Mouse (Mus musculus): ENCODE results near the gene Rbfox1.

Gene Rbfox1

DNA sequence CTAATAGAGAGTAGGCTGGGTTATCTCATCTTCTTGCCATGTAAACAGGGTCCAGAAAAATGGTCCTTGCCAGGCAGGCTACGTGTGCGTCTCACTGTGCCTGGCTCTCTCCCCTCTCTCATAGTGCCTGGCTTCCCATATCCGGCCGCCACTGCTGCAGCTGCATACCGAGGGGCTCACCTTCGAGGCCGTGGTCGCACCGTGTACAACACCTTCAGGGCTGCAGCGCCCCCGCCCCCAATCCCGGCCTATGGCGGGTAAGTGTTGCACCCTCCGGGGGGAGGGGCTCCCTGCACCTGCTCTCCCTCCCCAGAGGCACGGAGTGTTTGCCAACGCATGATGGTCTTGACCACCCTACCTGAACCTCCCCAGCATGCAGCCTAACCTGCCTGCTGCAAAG, 1467.7 kb downstream of the Rbfox1 start:
- no peak for DNase-seq (ENCODE audit: low read depth, low spot score)

DNA sequence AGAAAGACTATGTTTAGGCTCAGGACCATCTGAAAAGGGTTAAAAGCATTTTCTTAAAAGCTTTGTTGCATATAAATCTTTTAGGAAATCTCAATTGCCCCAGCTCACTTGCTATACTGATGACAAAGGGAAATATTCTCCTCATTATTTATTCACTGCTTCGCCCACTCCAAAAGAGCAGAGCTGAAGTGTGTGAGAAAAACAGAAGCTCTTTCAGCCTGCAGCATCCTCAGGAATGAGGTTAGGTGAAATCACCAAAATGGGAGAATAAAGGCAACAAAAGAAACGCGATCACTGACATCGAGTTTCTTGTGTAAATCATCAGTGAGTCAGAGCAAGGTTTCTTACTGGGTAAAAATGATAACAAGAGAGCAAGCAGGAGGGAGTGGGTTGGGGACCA, 1469.0 kb downstream of the Rbfox1 start:
- no peak for DNase-seq (ENCODE audit: low read depth, low spot score)

DNA sequence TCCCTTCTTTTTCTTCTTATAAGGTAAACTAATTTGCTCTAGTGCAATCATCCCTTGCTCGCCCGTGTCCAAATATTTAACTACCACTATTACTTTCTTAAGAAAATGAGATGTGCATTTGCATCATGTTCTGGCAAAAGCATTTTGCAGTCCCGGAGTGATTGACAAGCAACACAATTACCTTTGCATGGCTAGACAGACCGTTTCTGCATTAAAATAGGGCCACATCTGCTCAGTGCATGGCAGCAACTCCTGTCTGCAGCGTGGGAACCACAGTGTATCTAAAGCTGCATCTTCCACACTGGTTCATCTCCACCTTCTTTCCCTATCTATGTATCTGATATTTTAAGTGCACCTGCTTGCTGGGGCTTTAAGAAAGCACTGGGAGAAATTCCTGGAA, 1473.9 kb downstream of the Rbfox1 start:
- no peak for DNase-seq (ENCODE audit: low read depth, low spot score)

DNA sequence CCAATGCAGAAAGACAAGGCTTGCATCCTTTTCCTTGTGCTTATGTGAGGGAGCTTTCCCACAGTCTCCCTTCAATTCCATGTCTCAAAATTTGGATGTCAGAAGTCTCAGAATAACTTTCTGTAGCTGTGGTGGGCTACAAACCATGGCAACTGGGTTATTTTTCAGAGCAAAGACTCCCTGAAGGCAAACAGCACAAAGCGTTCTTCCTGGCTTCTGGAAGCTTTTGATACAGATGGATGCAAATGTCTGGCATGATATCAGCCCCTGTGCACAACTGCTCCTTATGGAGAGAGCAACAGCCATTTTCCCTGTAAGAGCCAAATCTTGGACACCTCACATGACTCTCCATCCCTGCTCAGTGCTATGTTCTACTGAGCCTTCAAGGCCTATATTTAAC, 1475.6 kb downstream of the Rbfox1 start:
- DNase-seq (ENCODE audit: low read depth, low spot score), result no peak

DNA sequence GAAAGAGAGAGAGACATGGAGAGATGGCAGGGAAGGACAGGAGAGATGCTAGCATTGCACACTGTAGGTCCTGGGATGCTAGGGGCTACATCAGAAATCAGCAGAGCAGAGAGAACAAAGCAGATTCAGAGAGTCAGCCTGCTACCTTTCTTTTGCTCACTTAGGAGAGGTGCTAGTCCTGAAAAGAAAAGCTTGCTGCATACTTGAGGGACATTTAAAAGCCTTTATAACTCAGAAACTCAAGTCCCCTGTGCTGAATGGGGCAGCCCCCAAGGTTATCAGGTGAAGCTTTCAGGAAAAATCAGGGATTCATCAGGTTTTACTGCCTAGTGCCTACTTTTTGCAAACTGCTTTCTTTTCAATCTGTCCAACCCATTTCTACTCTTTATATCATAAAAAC, 1480.7 kb downstream of the Rbfox1 start:
- DNase-seq (ENCODE audit: low read depth, low spot score), result no peak

DNA sequence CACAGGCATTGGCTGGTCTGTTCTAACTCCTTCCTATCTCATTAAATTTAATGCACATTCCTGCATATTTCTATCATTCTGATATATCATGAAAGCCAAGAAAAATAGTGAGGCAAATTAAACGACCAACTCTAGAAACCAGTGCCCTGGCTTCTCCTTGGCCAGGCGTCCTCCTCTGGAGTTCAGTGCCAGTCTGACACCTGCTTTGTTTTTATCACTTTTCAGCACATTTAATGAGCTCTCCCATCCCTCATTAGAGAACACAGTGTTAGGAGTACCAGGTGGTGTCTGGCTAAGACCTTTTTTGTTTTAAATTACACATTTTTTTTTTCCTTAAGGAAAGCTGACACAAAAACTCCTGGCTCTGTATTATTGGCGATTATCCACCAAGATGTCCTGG, 1489.0 kb downstream of the Rbfox1 start:
- DNase-seq (ENCODE audit: low read depth, low spot score), result no peak

DNA sequence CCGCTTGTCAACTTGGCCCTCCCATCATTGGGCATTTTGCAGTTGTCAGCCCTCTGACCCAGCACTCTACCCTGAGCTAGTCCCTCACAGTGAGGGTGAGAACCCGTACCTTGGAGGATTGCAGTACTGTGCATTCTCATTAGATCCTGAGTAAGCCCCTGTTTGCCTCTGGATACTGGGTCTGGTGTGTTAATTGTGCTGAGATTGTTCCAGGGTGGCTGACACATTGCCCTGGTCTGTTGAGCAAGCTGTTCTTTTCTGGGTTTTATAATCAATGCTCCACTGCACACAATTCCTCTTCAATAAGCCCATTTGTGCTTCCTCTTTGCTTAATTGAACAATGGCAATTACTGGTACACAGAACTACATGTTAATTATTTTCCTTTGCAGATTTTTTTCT, 1489.5 kb downstream of the Rbfox1 start:
- no peak for DNase-seq (ENCODE audit: low read depth, low spot score)

DNA sequence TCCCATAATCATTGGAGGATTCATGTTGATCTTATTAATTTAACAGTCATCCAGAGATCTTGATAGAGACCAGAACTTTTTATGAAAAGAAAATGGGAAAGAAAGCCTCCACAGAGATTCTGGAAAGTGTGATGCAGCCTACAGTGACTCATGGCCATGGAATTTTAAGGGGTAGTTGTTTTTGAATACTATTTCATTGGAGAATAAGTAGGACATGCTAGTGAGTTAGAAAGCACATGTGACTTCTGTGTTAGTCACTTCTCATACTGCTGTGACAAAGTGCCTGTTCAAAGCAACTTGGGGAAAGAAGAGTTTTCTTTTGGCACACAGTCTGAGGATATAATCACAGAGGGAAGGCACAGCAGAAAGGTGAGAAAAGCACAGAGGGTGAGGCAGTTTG, 1510.9 kb downstream of the Rbfox1 start:
- DNase-seq (ENCODE audit: low read depth, low spot score), result no peak

DNA sequence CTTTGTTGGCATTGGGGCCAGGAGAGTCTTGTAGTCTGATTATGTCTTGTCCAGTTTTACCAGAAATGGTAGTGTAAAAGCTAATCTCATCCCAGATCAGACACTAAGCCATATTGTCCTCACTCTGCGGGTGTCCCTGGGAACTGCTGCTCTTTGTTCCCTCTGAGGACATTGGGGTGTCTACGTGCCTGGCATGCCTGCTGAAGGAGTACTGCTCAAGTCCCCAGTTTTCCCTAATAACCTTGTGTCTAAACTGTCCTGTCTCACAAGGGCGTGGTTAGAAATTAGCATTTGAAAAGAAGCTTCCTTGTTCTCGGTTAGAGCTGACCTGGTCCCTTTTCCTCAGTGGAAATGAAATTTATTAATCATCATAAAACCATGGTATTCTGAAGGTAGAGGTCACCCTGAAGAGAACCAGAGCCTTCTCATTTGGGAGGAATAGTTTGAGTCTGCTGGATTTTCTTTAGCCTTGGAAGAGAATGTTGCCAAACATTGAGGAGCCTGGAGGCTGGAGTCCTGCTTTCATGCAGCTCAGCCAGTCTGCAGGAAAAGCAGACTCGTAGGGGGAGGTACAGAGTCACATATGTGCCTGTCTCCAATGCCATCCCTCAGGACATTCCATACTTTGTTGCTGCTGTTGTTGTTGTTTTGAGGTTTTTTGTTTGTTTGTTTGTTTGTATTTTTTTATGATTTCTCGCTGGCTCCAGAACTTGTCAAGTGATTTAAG, 1519.8 kb downstream of the Rbfox1 start:
- no peak for DNase-seq (ENCODE audit: low read depth, low spot score)

DNA sequence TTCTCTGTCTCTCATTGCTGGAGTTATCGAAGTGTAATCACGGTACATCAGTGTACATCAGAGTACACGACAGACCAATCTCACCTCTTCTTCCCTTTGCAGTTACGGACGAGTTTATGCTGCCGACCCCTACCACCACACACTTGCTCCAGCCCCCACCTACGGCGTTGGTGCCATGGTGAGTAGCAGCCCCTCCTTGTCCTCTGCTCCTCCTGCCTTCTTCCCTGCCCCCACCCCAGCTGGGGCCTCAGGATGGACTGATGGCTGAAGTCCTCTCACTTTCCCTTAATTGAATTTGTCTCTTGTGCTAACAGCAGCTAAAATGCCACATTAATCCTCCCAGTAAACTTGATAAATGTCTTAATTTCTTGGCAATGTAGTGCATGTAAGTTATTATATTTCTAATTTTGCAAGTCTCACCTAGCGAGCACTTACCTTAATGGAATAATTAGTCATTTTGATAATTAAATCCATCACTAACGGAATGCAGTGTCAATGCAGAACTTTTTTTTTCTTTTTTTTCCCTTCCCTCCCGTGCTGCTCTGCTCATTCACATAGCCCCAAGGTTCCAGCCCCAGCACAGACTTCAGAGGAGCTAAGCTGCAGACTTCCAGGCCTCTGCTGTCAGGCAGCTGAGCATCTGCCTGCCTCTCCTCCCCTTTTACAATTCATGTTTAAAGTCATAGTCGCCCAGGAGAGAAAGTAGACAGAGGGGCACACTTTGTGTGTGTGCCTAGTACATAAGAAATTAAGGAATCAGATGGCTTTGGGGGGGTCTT, 1522.9 kb downstream of the Rbfox1 start:
- no peak for DNase-seq (ENCODE audit: low read depth, low spot score)

DNA sequence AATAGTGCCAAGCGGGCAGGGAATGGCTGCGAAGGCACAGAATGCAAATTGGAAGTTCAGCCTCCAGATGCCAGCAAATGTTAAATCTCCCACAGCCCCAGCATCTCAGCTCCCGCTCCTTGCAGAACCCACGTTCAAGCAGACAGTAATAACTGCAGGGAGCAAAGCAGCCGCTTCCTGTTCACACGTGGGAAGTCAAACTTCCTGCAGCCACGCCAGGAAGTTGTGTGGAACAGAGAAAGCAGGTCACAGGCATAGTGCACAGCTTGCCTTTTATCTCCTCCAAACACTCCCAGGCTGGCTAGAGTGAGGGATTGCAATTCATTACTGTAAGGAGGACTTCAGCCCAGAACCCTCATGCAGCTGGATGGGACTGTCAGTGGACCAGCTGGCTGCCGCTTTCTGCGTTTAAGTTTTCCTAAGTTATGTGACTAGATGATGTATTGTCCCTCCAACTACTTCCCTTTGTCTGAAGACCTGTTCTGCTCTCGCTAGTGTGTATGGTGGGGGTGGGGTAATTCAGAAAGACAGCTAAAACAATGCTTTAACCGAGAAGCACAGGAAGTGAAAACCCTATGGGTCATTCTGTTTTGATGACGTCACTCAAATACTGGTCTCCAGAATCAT, 1534.6 kb downstream of the Rbfox1 start:
- peak; percentile 10 for DNase-seq (ENCODE audit: low read depth, low spot score)

DNA sequence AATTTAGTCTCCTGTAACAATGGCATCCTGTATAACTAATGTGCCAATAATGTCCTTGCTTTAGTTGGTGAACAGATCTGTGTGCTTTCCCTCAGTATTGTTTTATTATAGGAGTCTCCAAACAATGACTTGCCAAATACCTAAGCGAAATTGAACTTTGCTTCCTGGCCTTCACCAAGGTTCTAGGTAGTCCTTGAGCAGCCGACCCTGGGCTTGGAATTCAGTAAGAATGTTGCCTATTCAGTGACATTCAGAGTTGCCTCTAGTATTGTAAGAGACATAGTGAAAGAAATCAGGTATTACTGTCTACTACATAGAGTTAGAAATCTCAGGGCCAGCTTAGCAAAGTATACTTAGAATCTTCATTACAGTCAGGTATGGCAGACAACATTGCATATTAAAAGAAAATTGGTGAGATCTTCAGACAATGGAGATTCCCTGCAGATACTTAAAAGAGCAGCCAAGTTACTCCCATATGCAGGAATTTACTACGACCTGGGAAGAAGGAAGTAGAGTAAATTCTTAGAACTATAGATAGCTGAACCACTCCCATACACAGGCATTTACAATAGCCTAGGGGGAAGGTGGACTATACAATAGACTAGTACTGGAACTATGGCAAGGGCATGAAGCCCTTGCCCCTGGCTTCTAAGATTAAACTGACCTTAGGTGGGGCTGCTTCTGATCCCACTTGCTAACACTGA, 1540.4 kb downstream of the Rbfox1 start:
- no peak for DNase-seq (ENCODE audit: low read depth, low spot score)

DNA sequence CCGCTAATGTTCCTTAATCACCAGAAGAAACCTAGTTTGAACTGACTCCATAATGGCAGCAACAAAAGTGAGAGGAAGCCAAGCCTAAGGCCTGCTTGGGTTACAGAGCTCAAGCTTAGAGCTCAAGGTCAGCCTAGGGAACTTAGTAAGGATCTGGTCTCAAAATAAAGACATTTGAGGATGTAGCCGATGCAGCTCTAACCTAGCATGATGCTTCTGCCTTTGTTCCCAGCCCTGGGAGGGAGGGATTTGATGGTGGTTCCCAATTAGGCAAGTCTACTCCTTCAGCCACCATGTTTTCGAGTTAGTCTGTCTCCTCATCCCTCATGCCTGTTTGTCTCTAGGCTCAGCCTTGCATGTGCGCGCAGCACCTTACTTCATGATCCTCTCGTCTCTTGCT, 1548.1 kb downstream of the Rbfox1 start:
- DNase-seq (ENCODE audit: low read depth, low spot score), result no peak

DNA sequence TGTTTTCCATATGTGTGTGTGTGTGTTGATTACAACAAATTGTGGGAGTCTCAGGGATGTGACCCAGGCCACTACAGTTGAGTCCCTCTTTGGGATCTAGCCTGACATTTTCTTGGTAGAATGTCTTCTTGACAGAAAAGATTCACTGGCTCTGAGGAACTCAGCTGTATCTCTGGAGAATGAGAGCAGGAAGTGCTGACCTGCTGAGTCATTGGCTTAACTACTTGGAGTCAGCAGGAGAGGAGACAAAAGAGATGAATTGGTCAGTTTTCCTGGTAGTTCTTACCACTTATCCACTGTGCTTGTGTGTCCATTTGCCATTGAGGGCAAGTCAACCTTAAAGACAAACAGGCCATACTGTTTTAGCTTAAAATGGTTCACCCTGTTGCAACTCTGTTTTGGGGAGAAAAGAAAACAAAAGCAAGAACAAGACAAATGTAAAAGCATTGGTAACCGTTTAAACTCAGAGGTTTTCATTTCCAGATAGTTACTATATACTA, 1561.7 kb downstream of the Rbfox1 start:
- peak; percentile 12 for DNase-seq (ENCODE audit: low read depth, low spot score)

DNA sequence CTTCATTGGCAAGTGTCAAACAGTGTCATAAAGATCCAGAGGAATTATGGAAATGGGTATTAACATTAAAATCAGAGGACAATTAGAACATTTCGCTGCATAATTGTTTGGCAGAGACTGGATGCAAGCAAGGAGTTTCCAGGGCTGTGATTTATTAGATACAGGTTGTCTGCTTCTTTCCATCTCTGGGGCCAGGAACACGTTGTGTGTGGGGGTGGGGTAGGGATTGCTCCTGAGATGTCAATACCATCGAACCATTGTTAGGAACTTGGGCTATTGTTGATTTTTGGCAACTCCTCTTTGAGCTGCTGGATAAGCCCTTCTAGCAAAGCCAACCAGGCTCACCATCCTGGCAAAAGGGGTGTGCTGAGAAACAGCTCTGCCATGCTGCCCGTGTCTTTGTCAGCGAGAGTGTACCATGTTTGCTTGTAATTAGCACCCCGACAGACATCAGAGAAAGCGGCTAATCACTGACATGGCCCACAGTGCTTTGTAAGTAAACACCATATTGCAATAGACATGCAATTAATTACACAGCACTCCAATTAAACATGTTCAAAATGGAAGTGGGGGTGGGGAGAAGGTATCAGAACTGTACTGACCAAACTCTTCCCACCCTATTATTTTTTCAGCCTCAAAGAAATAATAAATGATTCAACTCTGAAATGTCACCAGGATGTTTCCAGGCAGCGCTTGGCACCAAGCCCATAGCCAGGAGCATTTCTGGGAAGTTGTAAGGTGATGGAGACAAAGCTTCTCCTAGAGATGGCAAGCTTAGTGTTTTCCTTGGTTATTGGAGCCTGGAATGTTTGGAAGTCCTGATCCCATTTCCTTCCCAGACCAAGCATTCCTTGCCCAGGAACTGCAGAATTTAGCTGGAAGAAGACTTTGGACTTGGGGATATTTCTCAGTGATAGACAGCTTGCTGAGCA, 1562.8 kb downstream of the Rbfox1 start:
- no peak for DNase-seq (ENCODE audit: low read depth, low spot score)

DNA sequence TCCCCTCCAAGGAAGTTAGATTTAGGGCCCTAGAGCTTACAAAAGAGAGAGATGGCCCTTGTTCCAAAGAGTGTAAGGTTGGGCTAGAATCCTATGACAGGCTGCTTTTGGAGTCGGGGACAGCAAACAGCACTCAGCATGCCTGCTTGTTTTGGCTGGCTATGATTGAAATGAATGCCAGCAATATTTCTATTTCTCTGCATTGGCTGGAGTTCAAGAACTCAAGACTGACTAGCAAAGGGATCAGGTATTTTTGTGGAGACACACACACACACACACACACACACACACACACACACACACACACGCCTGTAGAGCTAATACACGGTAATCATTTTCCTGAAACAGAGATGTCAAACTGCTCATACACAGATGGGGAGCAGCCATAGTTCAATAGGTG, 1566.0 kb downstream of the Rbfox1 start:
- DNase-seq (ENCODE audit: low read depth, low spot score), result no peak

DNA sequence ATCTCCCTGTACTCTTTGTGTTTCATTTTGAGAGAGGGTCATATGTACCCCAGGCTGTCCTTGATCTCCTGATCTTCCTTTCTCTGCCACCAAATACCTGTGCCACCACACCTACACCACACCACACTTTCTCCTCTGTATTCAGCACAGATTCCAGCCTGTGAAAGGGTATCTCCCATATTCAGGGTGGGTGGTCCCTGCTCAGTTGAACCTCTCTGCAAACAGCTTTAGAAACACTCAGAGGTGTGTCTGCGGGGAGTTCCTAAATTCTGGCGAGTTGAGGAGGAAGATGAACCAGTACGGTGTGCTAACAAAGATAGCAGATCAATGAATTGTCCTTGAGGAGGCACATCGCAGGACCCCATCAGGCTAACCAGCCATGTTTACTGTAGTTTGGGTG, 1572.4 kb downstream of the Rbfox1 start:
- DNase-seq (ENCODE audit: low read depth, low spot score), result no peak
